8 mouse cellular contexts compared by ENCODE assay signal in the genomic region with DNA sequence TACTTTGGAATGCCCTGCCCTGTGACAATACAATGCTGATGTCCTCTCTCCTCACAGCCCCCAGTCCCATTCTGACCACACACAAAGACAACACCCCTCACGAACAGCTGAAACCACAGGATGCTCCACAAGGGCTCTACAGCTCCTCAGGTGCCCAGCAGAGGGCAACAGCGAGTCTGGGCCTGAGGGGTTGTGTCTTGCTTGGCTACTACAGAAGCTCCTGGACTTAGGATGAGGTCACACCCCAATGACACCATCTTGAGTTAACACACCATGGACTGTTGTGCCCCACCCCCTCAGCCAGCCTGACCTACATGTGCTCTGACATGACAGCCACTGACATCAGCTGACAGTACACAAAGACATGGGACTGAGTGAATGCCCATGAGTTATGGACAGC. TPM values are rescaled to one million over a fixed set of nuclear protein-coding genes. Genes with fewer than 3 reads are reported as not detected.
DNase-seq lines count a peak whose midpoint lies in the region; ATAC-seq lines count a peak whose summit lies in the region.

No protein-coding gene starts in this region.

- H3K4me2 ChIP-seq in heart, embryonic 15.5 days = no peak overlapping the region
- H3K4me2 ChIP-seq in midbrain, embryonic 15.5 days = no peak overlapping the region

- DNase-seq in left cerebral cortex, adult 18-20 months (ENCODE audit: low spot score in 2 of 2) = peak; percentile 44 to 59
- no peak for DNase-seq in left cerebral cortex, postnatal 25 days (ENCODE audit: low spot score in 2 of 2)
- DNase-seq in NIH3T3 (ENCODE audit: low read depth) = peak; percentile 68
- peak; percentile 73 to 75 for DNase-seq in cerebellum, postnatal 10 days
- DNase-seq in layer of hippocampus, postnatal 25 days (ENCODE audit: extremely low spot score in 1 of 2, low spot score in 1 of 2) = peak; percentile 34 to 64
- DNase-seq in thymus, postnatal 36 days = peak; percentile 54 to 56

- H3K9me3 ChIP-seq in heart, embryonic 15.5 days (replicated peaks) = no peaks in the 10 kb centered on the region
- H3K9me3 ChIP-seq in midbrain, embryonic 15.5 days = no peaks in the 10 kb centered on the region

- no peak overlapping the region for H3K27ac ChIP-seq in heart, embryonic 15.5 days
- no peak overlapping the region for H3K27ac ChIP-seq in midbrain, embryonic 15.5 days

- H3K9ac ChIP-seq in heart, embryonic 15.5 days = no peak overlapping the region
- H3K9ac ChIP-seq in midbrain, embryonic 15.5 days = no peak overlapping the region

- no peak overlapping the region for H3K4me3 ChIP-seq in heart, embryonic 15.5 days
- no peak overlapping the region for H3K4me3 ChIP-seq in midbrain, embryonic 15.5 days

- H3K27me3 ChIP-seq in heart, embryonic 15.5 days = no peaks in the 10 kb centered on the region
- H3K27me3 ChIP-seq in midbrain, embryonic 15.5 days (replicated peaks) = no peaks in the 10 kb centered on the region

- H3K36me3 ChIP-seq in heart, embryonic 15.5 days = 0 out of 2 replicates have a peak, but pooled peaks cover 5% of the 10 kb centered on the region
- H3K36me3 ChIP-seq in midbrain, embryonic 15.5 days (replicated peaks) = 0 out of 2 replicates have a peak, but pooled peaks cover 12% of the 10 kb centered on the region

- intact Hi-C loops in left cerebral cortex, postnatal 25 days (cut with DNase I) = loop anchor here (1.0 to 10.0 kb wide), 3 partner anchors 81 to 247 kb away; no protein-coding TSS in a partner anchor

- peaks cover 7% of the 10 kb centered on the region; the same call in 1 of the 2 replicates for H3K4me1 ChIP-seq in heart, embryonic 15.5 days (replicated peaks)
- no peaks in the 10 kb centered on the region for H3K4me1 ChIP-seq in midbrain, embryonic 15.5 days

- 0 out of 2 replicates have a peak, but pooled peaks have one; percentile 20 for ATAC-seq in heart, embryonic 15.5 days (replicated peaks; ENCODE audit: insufficient number of reproducible peaks, insufficient read depth, low FRiP score, low read depth)
- ATAC-seq in midbrain, embryonic 15.5 days (replicated peaks) = peak; percentile 30; the same call in 1 of the 2 replicates

- WGBS in heart, embryonic 15.5 days = 55% methylated on average over 2 of the region's 2 CpGs
- 48% methylated on average over 2 of the region's 2 CpGs for WGBS in midbrain, embryonic 15.5 days

RNA-seq across cellular contexts. Expression of a gene that starts 56.9 kb away (rescaled TPM):
- total RNA-seq in left cerebral cortex, adult 18-20 months (2021) = 10 to 100 TPM; 20.3 TPM
- 10 to 100 TPM; 26.5 to 28.9 TPM for total RNA-seq in left cerebral cortex, postnatal 25 days (2021)
- polyA plus RNA-seq in heart, embryonic 15.5 days (2015; fragmentation: Nextera tagmentation; extraction: Ambion mirVana) = 6.2 and 12.0 TPM in 2 replicates
- total RNA-seq in layer of hippocampus, postnatal 25 days (2021) = 10 to 100 TPM; 17.8 to 23.4 TPM
- 22.0 and 22.5 TPM in 2 replicates for polyA plus RNA-seq in midbrain, embryonic 15.5 days (2015; fragmentation: Nextera tagmentation; extraction: Ambion mirVana)

Comparison
In these comparisons a context has a peak if more than half of its experiments do, and no peak if none do; other contexts are left out.
1. DNase-seq: peak in left cerebral cortex, adult 18-20 months (2 of 2), NIH3T3 (single experiment), cerebellum, postnatal 10 days (2 of 2), layer of hippocampus, postnatal 25 days (2 of 2) and thymus, postnatal 36 days (2 of 2); none in left cerebral cortex, postnatal 25 days (0 of 2).